7 mouse cellular contexts compared by ENCODE assay signal in the genomic region with DNA sequence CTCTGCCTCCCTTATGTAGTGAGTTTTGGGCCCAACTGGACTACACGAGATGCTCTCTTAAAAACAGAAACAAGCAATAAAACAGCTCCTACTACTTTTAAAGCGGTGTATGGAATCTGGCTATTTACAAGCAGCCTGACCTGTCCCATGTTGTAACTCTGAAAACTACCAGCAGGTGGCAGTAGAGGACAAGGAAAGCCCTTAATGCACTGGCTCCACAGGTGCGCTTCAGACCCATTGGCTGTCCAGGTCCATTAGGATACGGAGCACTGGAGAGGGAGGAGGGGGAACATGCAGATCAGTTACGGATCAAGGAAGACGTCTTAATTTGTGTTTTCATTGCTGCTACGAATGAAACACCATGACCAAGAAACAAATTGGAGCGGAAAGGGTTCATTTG. TPM values are rescaled to one million over a fixed set of nuclear protein-coding genes. Genes with fewer than 3 reads are reported as not detected.
A peak's percentile ranks its signal among the peaks of the same experiment; 100 is the strongest.
DNase-seq lines count a peak whose midpoint lies in the region; ATAC-seq and TF ChIP-seq lines count a peak whose summit lies in the region.

No protein-coding gene starts in this region.

- no peaks in the 10 kb centered on the region for H3K4me1 ChIP-seq in intestine, embryonic 15.5 days (replicated peaks)
- H3K4me1 ChIP-seq in midbrain, embryonic 15.5 days, result no peaks in the 10 kb centered on the region

- no peaks in the 10 kb centered on the region for H3K36me3 ChIP-seq in intestine, embryonic 15.5 days
- no peaks in the 10 kb centered on the region for H3K36me3 ChIP-seq in midbrain, embryonic 15.5 days (replicated peaks)

- intact Hi-C loops in left cerebral cortex, postnatal 25 days (cut with DNase I), result loop anchor here (1.0 to 10.0 kb wide), 3 partner anchors 195 to 495 kb away; a partner anchor contains a TSS

- DNase-seq in Patski (ENCODE audit: low read depth, low spot score), result no peak
- peak; percentile 82 for DNase-seq in c-Kit-positive CD71-positive TER-119-positive erythroid progenitor cells, embryonic 14.5 days (ENCODE audit: low spot score)
- DNase-seq in forelimb bud, embryonic 11.5 days (ENCODE audit: low read depth, low spot score), result peak; percentile 91
- DNase-seq in left cerebral cortex, postnatal 25 days (ENCODE audit: low spot score in 2 of 2), result peak; percentile 86 to 92
- DNase-seq in spleen, adult 18-20 months, result peak; percentile 40 to 83

- peak; percentile 52 for ATAC-seq in Patski
- ATAC-seq in intestine, embryonic 15.5 days, result peak; percentile 67; the same call in 1 of the 2 replicates
- peak; percentile 65 for ATAC-seq in midbrain, embryonic 15.5 days (replicated peaks)

- in situ Hi-C loops in Patski (cut with MboI; ENCODE audit: low pct_unique_long_range_greater_than_20kb), result loop anchor here (5.0 kb wide), 2 partner anchors 192 to 387 kb away; no protein-coding TSS in a partner anchor

- no peak overlapping the region for H3K4me2 ChIP-seq in intestine, embryonic 15.5 days (replicated peaks)
- H3K4me2 ChIP-seq in midbrain, embryonic 15.5 days, result no peak overlapping the region

- H3K9ac ChIP-seq in intestine, embryonic 15.5 days, result no peak overlapping the region
- H3K9ac ChIP-seq in midbrain, embryonic 15.5 days, result no peak overlapping the region

- H3K4me3 ChIP-seq in intestine, embryonic 15.5 days (replicated peaks), result no peak overlapping the region
- H3K4me3 ChIP-seq in midbrain, embryonic 15.5 days, result no peak overlapping the region

- CTCF ChIA-PET in Patski (lab: Charles Lee), result interaction anchor here (0.7 to 1.2 kb wide), 7 partner anchors 10 to 372 kb away, joined by 3 to 5 read pairs (median 3); no protein-coding TSS in a partner anchor

- H3K9me3 ChIP-seq in intestine, embryonic 15.5 days, result no peaks in the 10 kb centered on the region
- H3K9me3 ChIP-seq in midbrain, embryonic 15.5 days, result no peaks in the 10 kb centered on the region

- 18% methylated on average over 8 of the region's 8 CpGs for WGBS in intestine, embryonic 15.5 days
- WGBS in midbrain, embryonic 15.5 days, result 19% methylated on average over 8 of the region's 8 CpGs

- peaks cover 5% of the 10 kb centered on the region for H3K27me3 ChIP-seq in Patski
- H3K27me3 ChIP-seq in intestine, embryonic 15.5 days (replicated peaks), result no peaks in the 10 kb centered on the region
- H3K27me3 ChIP-seq in midbrain, embryonic 15.5 days (replicated peaks), result no peaks in the 10 kb centered on the region

- no peak overlapping the region for H3K27ac ChIP-seq in intestine, embryonic 15.5 days
- H3K27ac ChIP-seq in midbrain, embryonic 15.5 days, result no peak overlapping the region

- POLR2A ChIA-PET in Patski (lab: Charles Lee), result no interaction called here

- peak; percentile 88 for TF ChIP-seq CTCF in Patski (IDR thresholded peaks at IDR 0.05)

RNA-seq across cellular contexts. Expression of a gene that starts 19.8 kb away (rescaled TPM):
- polyA plus RNA-seq in Patski (2021), result 10.3 TPM
- 5.8 and 7.3 TPM in 2 replicates for polyA plus RNA-seq in intestine, embryonic 15.5 days (2015; fragmentation: Nextera tagmentation; extraction: Ambion mirVana)
- total RNA-seq in left cerebral cortex, postnatal 25 days (2021), result 10 to 100 TPM; 15.4 to 16.6 TPM
- polyA plus RNA-seq in midbrain, embryonic 15.5 days (2015; fragmentation: Nextera tagmentation; extraction: Ambion mirVana), result 9.3 and 10.3 TPM in 2 replicates

RNA-seq across cellular contexts. Expression of a gene that starts 19.9 kb away (rescaled TPM):
- 15.8 TPM for polyA plus RNA-seq in Patski (2021)
- 94.9 and 104 TPM in 2 replicates for polyA plus RNA-seq in intestine, embryonic 15.5 days (2015; fragmentation: Nextera tagmentation; extraction: Ambion mirVana)
- 10 to 100 TPM; 54.6 to 55.4 TPM for total RNA-seq in left cerebral cortex, postnatal 25 days (2021)
- polyA plus RNA-seq in midbrain, embryonic 15.5 days (2015; fragmentation: Nextera tagmentation; extraction: Ambion mirVana), result 42.7 and 56.4 TPM in 2 replicates

RNA-seq across cellular contexts. Expression of a gene that starts 20.1 kb away (rescaled TPM):
- 70.8 TPM for polyA plus RNA-seq in Patski (2021)
- polyA plus RNA-seq in intestine, embryonic 15.5 days (2015; fragmentation: Nextera tagmentation; extraction: Ambion mirVana), result 12.9 and 14.7 TPM in 2 replicates
- total RNA-seq in left cerebral cortex, postnatal 25 days (2021), result 10 to 100 TPM; 33.6 to 38.8 TPM
- polyA plus RNA-seq in midbrain, embryonic 15.5 days (2015; fragmentation: Nextera tagmentation; extraction: Ambion mirVana), result 25.6 and 26.1 TPM in 2 replicates

RNA-seq across cellular contexts. Expression of a gene that starts 31.3 kb away (rescaled TPM):
- not detected for polyA plus RNA-seq in Patski (2021)
- 6.6 and 8.4 TPM in 2 replicates for polyA plus RNA-seq in intestine, embryonic 15.5 days (2015; fragmentation: Nextera tagmentation; extraction: Ambion mirVana)
- 10 to 100 TPM; 34.1 to 43.2 TPM for total RNA-seq in left cerebral cortex, postnatal 25 days (2021)
- 3.5 and 3.8 TPM in 2 replicates for polyA plus RNA-seq in midbrain, embryonic 15.5 days (2015; fragmentation: Nextera tagmentation; extraction: Ambion mirVana)

RNA-seq across cellular contexts. Expression of a gene that starts 43.4 kb away (rescaled TPM):
- 18.6 TPM for polyA plus RNA-seq in Patski (2021)
- polyA plus RNA-seq in intestine, embryonic 15.5 days (2015; fragmentation: Nextera tagmentation; extraction: Ambion mirVana), result 4.6 and 6.1 TPM in 2 replicates
- 10 to 100 TPM; 79.6 to 83.3 TPM for total RNA-seq in left cerebral cortex, postnatal 25 days (2021)
- polyA plus RNA-seq in midbrain, embryonic 15.5 days (2015; fragmentation: Nextera tagmentation; extraction: Ambion mirVana), result 13.9 and 15.9 TPM in 2 replicates
